Mouse (Mus musculus): Measurements from ENCODE around the gene C2cd2l. TPM values are rescaled to one million over a fixed set of nuclear protein-coding genes. Genes with fewer than 3 reads are reported as not detected.
"Not testable (repeated sequence)": the region's sequence is repeated elsewhere in the genome, so short reads cannot be mapped to it uniquely, and the experiment has no call there.

The C2cd2l gene
- polyA plus RNA-seq, 1 experiment from 2014 or later = 9.5 TPM

- WGBS = 76% methylated on average over 19 of the region's 19 CpGs
- no peak for DNase-seq (ENCODE audit: low spot score)
- no peak overlapping the region for H3K27ac ChIP-seq (replicated peaks; ENCODE audit: low read depth, low read length)
Measured at GRCm38 (mm10) chr9:44313476-44314256, 6.4 kb downstream of the C2cd2l start.

DNA sequence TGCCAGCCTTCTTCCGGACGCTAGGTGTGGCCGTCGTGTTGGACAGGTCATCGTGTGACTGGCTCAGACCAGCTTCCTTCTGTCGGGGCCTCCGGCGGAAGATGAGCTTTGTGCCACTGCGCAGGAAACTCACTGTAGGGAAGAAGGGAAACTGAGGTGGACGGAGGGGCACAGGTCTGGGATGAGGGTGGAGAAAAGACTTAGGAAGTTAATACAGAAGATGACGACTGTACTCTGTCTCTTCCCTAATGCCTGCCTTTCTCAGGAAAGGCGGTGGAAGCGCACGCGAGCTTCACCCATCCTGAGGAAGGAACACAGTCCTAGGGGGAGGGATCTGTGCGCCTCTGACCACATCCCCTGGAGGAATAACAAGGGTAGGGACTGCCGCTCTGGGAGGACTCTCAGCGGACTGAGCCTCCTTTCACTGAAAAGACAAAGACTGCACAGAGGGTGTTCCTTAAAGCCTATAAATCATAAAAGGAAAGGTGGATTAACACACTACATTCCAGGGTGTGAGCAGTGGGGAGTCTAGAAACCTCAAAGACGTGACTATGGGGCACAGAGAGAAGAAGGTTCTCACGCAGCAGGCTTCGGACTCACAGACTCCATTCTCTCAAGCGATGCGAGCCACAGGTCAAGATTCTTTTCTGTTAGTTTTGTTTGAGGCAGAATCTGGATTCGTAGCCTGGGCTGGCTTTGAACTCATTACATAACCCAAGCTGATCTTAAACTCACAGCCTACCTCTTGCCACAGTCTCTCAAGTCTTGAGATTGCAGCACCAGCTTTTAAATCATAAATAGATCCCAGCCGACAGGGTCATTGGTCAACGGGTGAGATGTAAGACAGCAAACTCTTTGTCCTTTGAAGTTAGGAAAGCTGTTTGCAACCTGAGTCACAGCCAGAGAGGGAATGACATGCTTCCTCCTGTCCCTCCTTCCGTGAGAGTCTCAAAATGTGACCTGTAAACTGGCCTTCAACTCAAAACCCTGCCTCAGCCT is 8.7 kb downstream of the C2cd2l start:
- peak overlapping the region; percentile 40; the same call in 1 of the 2 replicates for H3K9ac ChIP-seq (ENCODE audit: low read depth, low read length)
- DNase-seq (ENCODE audit: low spot score) (peak; percentile 54), ATAC-seq (ENCODE audit: low read depth) (peak; percentile 58; the same call in 1 of the 2 replicates)
- WGBS = 12% methylated on average over 27 of the region's 27 CpGs
- H3K36me3 ChIP-seq (ENCODE audit: control insufficient read depth, insufficient read depth, low read length) = peaks cover 48% of the 10 kb centered on the region
- H3K4me1 ChIP-seq (ENCODE audit: control insufficient read depth, insufficient read depth, low read length) = no peaks in the 10 kb centered on the region
- peak overlapping the region; percentile 26 for H3K4me2 ChIP-seq (ENCODE audit: low read depth, low read length)
- H3K4me3 ChIP-seq (ENCODE audit: low read depth, low read length) = no peak overlapping the region
- H3K27ac ChIP-seq (replicated peaks; ENCODE audit: low read depth, low read length) = peak overlapping the region; percentile 48; the same call in 1 of the 2 replicates
- no peaks in the 10 kb centered on the region for H3K27me3 ChIP-seq (replicated peaks; ENCODE audit: control insufficient read depth, insufficient read depth, low read length)
- no peaks in the 10 kb centered on the region for H3K9me3 ChIP-seq (ENCODE audit: control insufficient read depth, low read length)

More at GRCm38 (mm10) chr9:44313476-44314256, 6.4 kb downstream of the C2cd2l start:
- Histone ChIP-seq H3K27me3 (replicated peaks; ENCODE audit: control insufficient read depth, insufficient read depth, low read length) (no peaks in the 10 kb centered on the region), H3K9me3 (ENCODE audit: control insufficient read depth, low read length) (no peaks in the 10 kb centered on the region), H3K36me3 (ENCODE audit: control insufficient read depth, insufficient read depth, low read length) (peaks cover 52% of the 10 kb centered on the region), H3K4me3 (ENCODE audit: low read depth, low read length) (no peak overlapping the region), H3K4me2 (ENCODE audit: low read depth, low read length) (no peak overlapping the region), H3K4me1 (ENCODE audit: control insufficient read depth, insufficient read depth, low read length) (peaks cover 4% of the 10 kb centered on the region; the same call in 1 of the 2 replicates), H3K9ac (ENCODE audit: low read depth, low read length) (no peak overlapping the region)
- ATAC-seq (ENCODE audit: low read depth) = no peak

DNA sequence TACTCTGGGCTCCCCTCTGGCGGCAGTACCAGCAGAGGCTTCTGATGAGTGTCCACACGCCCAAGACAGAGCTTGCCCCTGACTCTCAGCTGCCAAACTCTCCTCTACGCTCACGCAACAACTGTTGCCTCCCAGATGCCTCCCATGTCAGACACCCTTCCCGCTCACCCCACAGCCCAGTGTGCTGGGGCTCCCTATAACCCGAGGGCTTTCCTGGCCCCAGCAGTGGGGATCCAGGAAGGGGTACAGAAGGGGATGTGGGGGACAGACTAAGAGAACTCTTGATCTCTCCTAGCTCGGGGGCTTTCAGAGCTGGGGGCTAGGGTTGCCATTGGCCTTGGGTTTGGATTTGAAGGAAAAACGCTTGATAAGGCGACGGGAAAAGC is 9.3 kb downstream of the C2cd2l start:
- H3K9me3 ChIP-seq (ENCODE audit: control insufficient read depth, low read length) = no peaks in the 10 kb centered on the region
- H3K36me3 ChIP-seq (ENCODE audit: control insufficient read depth, insufficient read depth, low read length) = peaks cover 41% of the 10 kb centered on the region
- peak overlapping the region; percentile 40; the same call in 1 of the 2 replicates for H3K9ac ChIP-seq (ENCODE audit: low read depth, low read length)
- 26% methylated on average over 10 of the region's 10 CpGs for WGBS
- H3K27ac ChIP-seq (replicated peaks; ENCODE audit: low read depth, low read length) = no peak overlapping the region
- ATAC-seq (ENCODE audit: low read depth) (no peak), DNase-seq (ENCODE audit: low spot score) (no peak)
- H3K27me3 ChIP-seq (replicated peaks; ENCODE audit: control insufficient read depth, insufficient read depth, low read length) = no peaks in the 10 kb centered on the region
- no peaks in the 10 kb centered on the region for H3K4me1 ChIP-seq (ENCODE audit: control insufficient read depth, insufficient read depth, low read length)
- peak overlapping the region; percentile 26; the same call in 1 of the 2 replicates for H3K4me2 ChIP-seq (ENCODE audit: low read depth, low read length)
- H3K4me3 ChIP-seq (ENCODE audit: low read depth, low read length) = no peak overlapping the region

GRCm38 (mm10) chr9:44309756-44310155 is 10.3 kb downstream of the C2cd2l start:
- Histone ChIP-seq H3K9me3 (ENCODE audit: control insufficient read depth, low read length) (no peaks in the 10 kb centered on the region), H3K4me3 (ENCODE audit: low read depth, low read length) (no peak overlapping the region), H3K4me2 (ENCODE audit: low read depth, low read length) (no peak overlapping the region), H3K36me3 (ENCODE audit: control insufficient read depth, insufficient read depth, low read length) (peaks cover 31% of the 10 kb centered on the region), H3K27me3 (replicated peaks; ENCODE audit: control insufficient read depth, insufficient read depth, low read length) (no peaks in the 10 kb centered on the region), H3K4me1 (ENCODE audit: control insufficient read depth, insufficient read depth, low read length) (0 out of 2 replicates have a peak, but pooled peaks cover under 1% of the 10 kb centered on the region), H3K27ac (replicated peaks; ENCODE audit: low read depth, low read length) (no peak overlapping the region), H3K9ac (ENCODE audit: low read depth, low read length) (no peak overlapping the region)
- ATAC-seq (ENCODE audit: low read depth) (no peak), DNase-seq (ENCODE audit: low spot score) (no peak)
- 49% methylated on average over 3 of the region's 3 CpGs for WGBS

GRCm38 (mm10) chr9:44307248-44307647 is 12.8 kb downstream of the C2cd2l start:
- DNase-seq (ENCODE audit: low spot score) = no peak
- Histone ChIP-seq H3K4me3 (ENCODE audit: low read depth, low read length) (no peak overlapping the region), H3K27me3 (replicated peaks; ENCODE audit: control insufficient read depth, insufficient read depth, low read length) (no peaks in the 10 kb centered on the region), H3K36me3 (ENCODE audit: control insufficient read depth, insufficient read depth, low read length) (peaks cover 13% of the 10 kb centered on the region), H3K9ac (ENCODE audit: low read depth, low read length) (no peak overlapping the region), H3K4me1 (ENCODE audit: control insufficient read depth, insufficient read depth, low read length) (0 out of 2 replicates have a peak, but pooled peaks cover 3% of the 10 kb centered on the region), H3K9me3 (ENCODE audit: control insufficient read depth, low read length) (no peaks in the 10 kb centered on the region), H3K4me2 (ENCODE audit: low read depth, low read length) (no peak overlapping the region), H3K27ac (replicated peaks; ENCODE audit: low read depth, low read length) (no peak overlapping the region)
- ATAC-seq (ENCODE audit: low read depth) = no peak
- 82% methylated on average over 2 of the region's 2 CpGs for WGBS

GRCm38 (mm10) chr9:44306532-44306931 is 13.6 kb downstream of the C2cd2l start:
- 0 out of 2 replicates have a peak, but pooled peaks cover 3% of the 10 kb centered on the region for H3K4me1 ChIP-seq (ENCODE audit: control insufficient read depth, insufficient read depth, low read length)
- H3K4me2 ChIP-seq (ENCODE audit: low read depth, low read length) = no peak overlapping the region
- peaks cover 21% of the 10 kb centered on the region for H3K36me3 ChIP-seq (ENCODE audit: control insufficient read depth, insufficient read depth, low read length)
- WGBS = 89% methylated on average over 6 of the region's 6 CpGs
- H3K27ac ChIP-seq (replicated peaks; ENCODE audit: low read depth, low read length) = no peak overlapping the region
- DNase-seq (ENCODE audit: low spot score) (no peak), ATAC-seq (ENCODE audit: low read depth) (no peak)
- no peaks in the 10 kb centered on the region for H3K27me3 ChIP-seq (replicated peaks; ENCODE audit: control insufficient read depth, insufficient read depth, low read length)
- no peak overlapping the region for H3K4me3 ChIP-seq (ENCODE audit: low read depth, low read length)
- no peak overlapping the region for H3K9ac ChIP-seq (ENCODE audit: low read depth, low read length)
- no peaks in the 10 kb centered on the region for H3K9me3 ChIP-seq (ENCODE audit: control insufficient read depth, low read length)

- Histone ChIP-seq H3K27me3 (replicated peaks; ENCODE audit: control insufficient read depth, insufficient read depth, low read length) (no peaks in the 10 kb centered on the region), H3K4me3 (ENCODE audit: low read depth, low read length) (peak within 1 kb of the TSS; percentile 67), H3K9ac (ENCODE audit: low read depth, low read length) (peak within 1 kb of the TSS; percentile 79), H3K27ac (replicated peaks; ENCODE audit: low read depth, low read length) (peak within 1 kb of the TSS; percentile 59), H3K9me3 (ENCODE audit: control insufficient read depth, low read length) (no peaks in the 10 kb centered on the region), H3K36me3 (ENCODE audit: control insufficient read depth, insufficient read depth, low read length) (peaks cover 24% of the 10 kb centered on the region), H3K4me2 (ENCODE audit: low read depth, low read length) (peak within 1 kb of the TSS; percentile 77), H3K4me1 (ENCODE audit: control insufficient read depth, insufficient read depth, low read length) (0 out of 2 replicates have a peak, but pooled peaks cover 3% of the 10 kb centered on the region)
- ATAC-seq (ENCODE audit: low read depth) (peak; percentile 99), DNase-seq (ENCODE audit: low spot score) (peak; percentile 100)
- WGBS = under 1% methylated on average over 35 of the region's 54 CpGs
Measured at GRCm38 (mm10) chr9:44305466-44306079, 14.5 kb downstream of the C2cd2l start, which contains the start of gene Hinfp. TSS of gene Hinfp (minus strand) at chr9:44305671.

- not testable (repeated sequence) for DNase-seq (ENCODE audit: low spot score); H3K27ac ChIP-seq (replicated peaks; ENCODE audit: low read depth, low read length); H3K4me2 ChIP-seq (ENCODE audit: low read depth, low read length); H3K4me1 ChIP-seq (ENCODE audit: control insufficient read depth, insufficient read depth, low read length); H3K9ac ChIP-seq (ENCODE audit: low read depth, low read length); H3K27me3 ChIP-seq (replicated peaks; ENCODE audit: control insufficient read depth, insufficient read depth, low read length); H3K4me3 ChIP-seq (ENCODE audit: low read depth, low read length); ATAC-seq (ENCODE audit: low read depth); H3K9me3 ChIP-seq (ENCODE audit: control insufficient read depth, low read length)
- peaks cover 77% of the 10 kb centered on the region for H3K36me3 ChIP-seq (ENCODE audit: control insufficient read depth, insufficient read depth, low read length)
- WGBS = 91% methylated on average over 3 of the region's 3 CpGs
Measured at GRCm38 (mm10) chr9:44300001-44300400, 20.1 kb downstream of the C2cd2l start.

Data from embryonic facial prominence, embryonic 14.5 days (tissue).